Comparison of ENCODE assay signal across 11 mouse cellular contexts in genomic region chr3:102192621-102193020, GRCm38 (mm10). TPM values are rescaled to one million over a fixed set of nuclear protein-coding genes. Genes with fewer than 3 reads are reported as not detected.
DNase-seq lines count a peak whose midpoint lies in the region; ATAC-seq and TF ChIP-seq lines count a peak whose summit lies in the region.
"Had no signal": no experiment of that assay in that cellular context is flagged by ENCODE, and none has a peak within 500 bp of the region (broad histone marks: within the 10 kb centered on the region; RNA-seq: fewer than 3 reads in every experiment).

No protein-coding gene starts in this region.

- no peak for ATAC-seq in hindbrain, postnatal 0 days
- ATAC-seq in kidney, embryonic 15.5 days (replicated peaks; ENCODE audit: low FRiP score), result peak; percentile 33; the same call in 1 of the 2 replicates
- no peak for ATAC-seq in midbrain, embryonic 15.5 days (replicated peaks)
- ATAC-seq: forebrain, embryonic 16.5 days; liver, embryonic 12.5 days had no signal

- no peak overlapping the region for H3K9ac ChIP-seq in hindbrain, postnatal 0 days (replicated peaks; ENCODE audit: low read length)
- H3K9ac ChIP-seq in ES-Bruce4 (ENCODE audit: low read depth, poor library complexity, severe bottlenecking), result no peak overlapping the region
- H3K9ac ChIP-seq in kidney, embryonic 15.5 days, result no peak overlapping the region
- H3K9ac ChIP-seq in midbrain, embryonic 15.5 days, result no peak overlapping the region
- H3K9ac ChIP-seq: hindbrain, embryonic 15.5 days; liver, embryonic 12.5 days had no signal

- TF ChIP-seq EP300 in ES-Bruce4 (IDR thresholded peaks at IDR 0.05; ENCODE audit: insufficient read depth, low read depth, low read length), result no peak

- intact Hi-C loops in left cerebral cortex, adult 2 months (cut with DNase I), result no loop called here

- no peak overlapping the region for H3K4me3 ChIP-seq in hindbrain, embryonic 10.5 days
- H3K4me3 ChIP-seq in hindbrain, postnatal 0 days (ENCODE audit: low read length), result no peak overlapping the region
- H3K4me3 ChIP-seq in ES-Bruce4 (ENCODE audit: low read depth, low read length), result no peak overlapping the region
- H3K4me3 ChIP-seq in kidney, embryonic 15.5 days (replicated peaks), result no peak overlapping the region
- no peak overlapping the region for H3K4me3 ChIP-seq in midbrain, embryonic 15.5 days
- H3K4me3 ChIP-seq in left cerebral cortex, adult 2 months, result no peak overlapping the region
- H3K4me3 ChIP-seq: hindbrain, embryonic 15.5 days; liver, embryonic 12.5 days had no signal

- no peak for TF ChIP-seq CTCF in hindbrain, postnatal 0 days (IDR thresholded peaks at IDR 0.05; ENCODE audit: low read depth)
- TF ChIP-seq CTCF in ES-Bruce4 (IDR thresholded peaks at IDR 0.05; ENCODE audit: low read depth, low read length), result no peak
- no peak for TF ChIP-seq CTCF in left cerebral cortex, adult 2 months (IDR thresholded peaks at IDR 0.05)

- no peak for TF ChIP-seq POLR2A in ES-Bruce4 (IDR thresholded peaks at IDR 0.05; ENCODE audit: insufficient read depth, low read length)

- no peak for DNase-seq in hindbrain, embryonic 10.5 days (ENCODE audit: low spot score)
- DNase-seq in hindbrain, postnatal 0 days (ENCODE audit: low spot score), result no peak
- DNase-seq in heart, adult 8-10 months (ENCODE audit: low spot score), result peak; percentile 44
- DNase-seq in left cerebral cortex, adult 2 months (ENCODE audit: extremely low spot score in 1 of 2, low spot score in 2 of 2), result no peak
- no peak for DNase-seq in right cerebral cortex, postnatal 4 days

- H3K4me2 ChIP-seq in hindbrain, postnatal 0 days (ENCODE audit: low read depth, low read length), result no peak overlapping the region
- peak overlapping the region; percentile 47; the same call in 1 of the 2 replicates for H3K4me2 ChIP-seq in kidney, embryonic 15.5 days
- no peak overlapping the region for H3K4me2 ChIP-seq in midbrain, embryonic 15.5 days

- 76% methylated on average over 2 of the region's 2 CpGs for WGBS in hindbrain, embryonic 10.5 days
- WGBS in hindbrain, postnatal 0 days, result 53% methylated on average over 2 of the region's 2 CpGs
- 36% methylated on average over 2 of the region's 2 CpGs for WGBS in kidney, embryonic 15.5 days
- 61% methylated on average over 2 of the region's 2 CpGs for WGBS in midbrain, embryonic 15.5 days

- H3K4me1 ChIP-seq in hindbrain, embryonic 10.5 days (replicated peaks), result peaks cover 87% of the 10 kb centered on the region
- peaks cover 25% of the 10 kb centered on the region for H3K4me1 ChIP-seq in hindbrain, postnatal 0 days (ENCODE audit: insufficient read depth, low read length)
- H3K4me1 ChIP-seq in ES-Bruce4 (ENCODE audit: control insufficient read depth, insufficient read depth, low read length), result no peaks in the 10 kb centered on the region
- peaks cover 80% of the 10 kb centered on the region for H3K4me1 ChIP-seq in kidney, embryonic 15.5 days
- H3K4me1 ChIP-seq in midbrain, embryonic 15.5 days, result peaks cover 31% of the 10 kb centered on the region

- 0 out of 2 replicates have a peak overlapping the region, but pooled peaks have one; percentile 81 for H3K27ac ChIP-seq in hindbrain, embryonic 10.5 days
- no peak overlapping the region for H3K27ac ChIP-seq in hindbrain, postnatal 0 days
- H3K27ac ChIP-seq in ES-Bruce4 (ENCODE audit: insufficient read depth, low read length), result peak overlapping the region; percentile 29; the same call in 1 of the 2 replicates
- H3K27ac ChIP-seq in kidney, embryonic 15.5 days, result peak overlapping the region; percentile 88
- no peak overlapping the region for H3K27ac ChIP-seq in midbrain, embryonic 15.5 days
- H3K27ac ChIP-seq in left cerebral cortex, adult 2 months, result no peak overlapping the region
- H3K27ac ChIP-seq: hindbrain, embryonic 15.5 days; liver, embryonic 12.5 days had no signal

- H3K27me3 ChIP-seq in hindbrain, embryonic 10.5 days (ENCODE audit: insufficient read depth, poor library complexity, severe bottlenecking), result peaks cover 68% of the 10 kb centered on the region
- no peaks in the 10 kb centered on the region for H3K27me3 ChIP-seq in hindbrain, postnatal 0 days (ENCODE audit: insufficient read depth, low read length)
- H3K27me3 ChIP-seq in ES-Bruce4 (ENCODE audit: control insufficient read depth, insufficient read depth, low read length, poor library complexity, severe bottlenecking), result no peaks in the 10 kb centered on the region
- no peaks in the 10 kb centered on the region for H3K27me3 ChIP-seq in kidney, embryonic 15.5 days
- peaks cover 21% of the 10 kb centered on the region; the same call in 1 of the 2 replicates for H3K27me3 ChIP-seq in midbrain, embryonic 15.5 days (replicated peaks)

- H3K9me3 ChIP-seq in hindbrain, embryonic 10.5 days, result no peaks in the 10 kb centered on the region
- H3K9me3 ChIP-seq in hindbrain, postnatal 0 days (ENCODE audit: low read length), result no peaks in the 10 kb centered on the region
- H3K9me3 ChIP-seq in ES-Bruce4 (replicated peaks; ENCODE audit: control insufficient read depth, insufficient read depth, low read length, poor library complexity, severe bottlenecking), result peaks cover 15% of the 10 kb centered on the region
- H3K9me3 ChIP-seq in kidney, embryonic 15.5 days (replicated peaks), result no peaks in the 10 kb centered on the region
- H3K9me3 ChIP-seq in midbrain, embryonic 15.5 days, result no peaks in the 10 kb centered on the region
- H3K9me3 ChIP-seq: hindbrain, embryonic 15.5 days; liver, embryonic 12.5 days had no signal

- no peaks in the 10 kb centered on the region; the same call in 1 of the 2 replicates for H3K36me3 ChIP-seq in hindbrain, embryonic 10.5 days
- no peaks in the 10 kb centered on the region for H3K36me3 ChIP-seq in hindbrain, postnatal 0 days (ENCODE audit: insufficient read depth, low read length)
- H3K36me3 ChIP-seq in ES-Bruce4 (ENCODE audit: control insufficient read depth, insufficient read depth, low read length, poor library complexity, severe bottlenecking), result peaks cover 10% of the 10 kb centered on the region
- H3K36me3 ChIP-seq in kidney, embryonic 15.5 days, result peaks cover 8% of the 10 kb centered on the region
- H3K36me3 ChIP-seq in midbrain, embryonic 15.5 days (replicated peaks), result no peaks in the 10 kb centered on the region
- H3K36me3 ChIP-seq: hindbrain, embryonic 15.5 days had no signal

RNA-seq across cellular contexts. Expression of gene Vangl1, which starts 11.9 kb away (rescaled TPM):
- 13.9 and 14.7 TPM in 2 replicates for polyA plus RNA-seq in hindbrain, embryonic 10.5 days (2016; fragmentation: Nextera tagmentation; extraction: Ambion mirVana)
- total RNA-seq in hindbrain, postnatal 0 days (2014; rRNA removed), result 9.4 and 13.5 TPM in 2 replicates
- 7.5 and 8.0 TPM in 2 replicates for polyA plus RNA-seq in hindbrain, postnatal 0 days (2015; fragmentation: Nextera tagmentation; extraction: Ambion mirVana)
- polyA plus RNA-seq in ES-Bruce4 (2011; ENCODE audit: insufficient read depth, insufficient read length, low read depth, missing spikeins), result 69.9 and 85.8 TPM in 2 replicates
- 10 to 100 TPM; 10.3 to 14.0 (median 11.1) TPM for total RNA-seq in heart, adult 8-10 months (2022)
- polyA plus RNA-seq in kidney, embryonic 15.5 days (2015; fragmentation: Nextera tagmentation; extraction: Ambion mirVana), result 19.6 and 23.5 TPM in 2 replicates
- 7.5 and 9.9 TPM in 2 replicates for polyA plus RNA-seq in midbrain, embryonic 15.5 days (2015; fragmentation: Nextera tagmentation; extraction: Ambion mirVana)
- 1 to 10 TPM; 4.4 to 6.7 TPM for total RNA-seq in left cerebral cortex, adult 2 months (2021)

Comparison
In these comparisons a context has a peak if more than half of its experiments do, and no peak if none do; other contexts are left out.
1. H3K27ac ChIP-seq: peak in hindbrain, embryonic 10.5 days (single experiment), ES-Bruce4 (single experiment) and kidney, embryonic 15.5 days (single experiment); none in hindbrain, postnatal 0 days (single experiment), midbrain, embryonic 15.5 days (single experiment) and left cerebral cortex, adult 2 months (single experiment).